Mouse (Mus musculus) brain, adult 2 months (tissue): Measurements from ENCODE around the gene 4930505A04Rik.
A peak's percentile ranks its signal among the peaks of the same experiment; 100 is the strongest.
"Not testable (repeated sequence)": the region's sequence is repeated elsewhere in the genome, so short reads cannot be mapped to it uniquely, and the experiment has no call there.

Experiments used
- DNase-seq: peaks from one replicate; pipeline ENCODE4 v3.0.0; 2011; ENCODE audit warnings: low read depth, low spot score

4930505A04Rik gene

DNA sequence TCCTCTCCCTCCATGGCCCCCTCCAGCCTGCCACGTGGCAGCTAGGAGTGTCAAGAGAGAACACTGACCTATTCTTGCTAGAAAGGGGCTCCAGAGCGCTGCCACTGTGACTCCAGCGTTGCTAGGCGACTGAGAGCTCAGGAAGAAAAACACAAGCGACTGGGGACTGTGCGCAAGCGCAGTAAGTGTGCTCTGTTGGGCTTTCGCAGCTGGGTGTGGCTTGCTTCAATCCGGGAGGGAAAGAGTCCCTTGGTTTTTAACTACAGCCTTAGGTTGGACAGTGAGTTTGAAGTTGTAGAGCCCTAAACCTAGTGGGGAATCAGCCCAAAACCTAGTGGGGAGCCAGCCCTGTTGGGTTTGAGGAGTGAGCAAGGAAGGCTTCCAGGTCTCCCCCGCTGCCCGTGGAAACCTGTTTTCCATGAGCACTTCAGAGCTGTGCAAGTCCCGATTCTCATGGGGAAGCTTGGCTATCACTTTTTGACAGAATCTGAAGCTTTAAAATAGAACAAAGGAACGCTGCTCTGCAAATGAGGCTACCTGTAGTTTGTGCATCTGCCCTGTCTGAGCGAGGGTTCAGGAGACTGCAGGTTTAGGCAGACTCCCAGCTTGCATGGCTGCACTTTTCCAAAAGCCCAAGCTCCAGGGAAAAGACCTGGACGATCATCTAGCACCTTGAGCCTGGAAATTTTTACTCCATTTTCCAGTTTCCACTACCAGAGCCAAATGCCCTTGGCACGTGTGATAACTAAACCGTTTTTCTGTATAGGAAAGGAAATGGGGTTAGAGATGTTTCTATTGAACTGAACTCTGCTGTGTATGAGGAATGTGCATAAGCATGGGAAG, at the start of gene 4930505A04Rik:
Gene 4930505A04Rik, minus strand, starts transcription at position 77 of the 843 bp plus-strand sequence.
- DNase-seq: peak; percentile 98

DNA sequence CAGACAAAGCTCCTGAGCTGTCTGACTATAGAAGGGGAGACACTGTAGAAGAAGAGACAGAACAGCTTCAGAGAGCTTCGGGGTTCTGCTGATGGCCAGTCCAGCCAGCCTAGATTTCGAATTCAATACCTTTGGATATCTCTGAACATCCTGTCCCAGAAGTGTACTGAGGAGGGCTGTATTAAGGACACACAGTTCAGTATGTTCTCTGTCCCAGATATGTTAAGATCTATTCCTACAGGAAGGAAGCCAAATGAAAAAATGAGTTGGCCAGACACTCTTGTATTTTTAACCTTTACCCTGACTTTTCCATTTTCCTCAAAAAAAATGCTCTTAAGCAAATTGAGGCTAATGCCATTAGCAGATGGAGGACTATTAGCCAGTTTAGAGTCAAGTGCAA, 45.5 kb upstream of the 4930505A04Rik start:
- DNase-seq: no peak

DNA sequence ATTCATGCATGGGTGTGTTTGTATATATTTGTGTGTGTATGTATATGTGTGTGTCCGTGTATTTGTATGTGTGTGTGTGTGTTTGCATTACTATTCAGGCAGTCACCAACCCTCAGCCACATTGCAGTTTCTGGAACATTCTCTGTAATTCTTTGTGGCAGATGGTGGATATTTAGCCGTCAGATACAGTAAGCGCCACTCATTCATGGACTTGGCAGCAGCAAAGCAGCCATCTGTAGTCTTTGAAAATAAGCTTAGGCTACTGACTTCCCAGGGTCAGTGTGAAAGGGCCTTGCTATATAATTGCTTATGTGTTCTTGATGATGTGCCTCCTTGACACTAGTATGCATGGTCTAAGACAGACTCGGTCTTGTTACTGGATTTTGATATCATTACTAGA, 36.6 kb upstream of the 4930505A04Rik start:
- DNase-seq: peak; percentile 96

DNA sequence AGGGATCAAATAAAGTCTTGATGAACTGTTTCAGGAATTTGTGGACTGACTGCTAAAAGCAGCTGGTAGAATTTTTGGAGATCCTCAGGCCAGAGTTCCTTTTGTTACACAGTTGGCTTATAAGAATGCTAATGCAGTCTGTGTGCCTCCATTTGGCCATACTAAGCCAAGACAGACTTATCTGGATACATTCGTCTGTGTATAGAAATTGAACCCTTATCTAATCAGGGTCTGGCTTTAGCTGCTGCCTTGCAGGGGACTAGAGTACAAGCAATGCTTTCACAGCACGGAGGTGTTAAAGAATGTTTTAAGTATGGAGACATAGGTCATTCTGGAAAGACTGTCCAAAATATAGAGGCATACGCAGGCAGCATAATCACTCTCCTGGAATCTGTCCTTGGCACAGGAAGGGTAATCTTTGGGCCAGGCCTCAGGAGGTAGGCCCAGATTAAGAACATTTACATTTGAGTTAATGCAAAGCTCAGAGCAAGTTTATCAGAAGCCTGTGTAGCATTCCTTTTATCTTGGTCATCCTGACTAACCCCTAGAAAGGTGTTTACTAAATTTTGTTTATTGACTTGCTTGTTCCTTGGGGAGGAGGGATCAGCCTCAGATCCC, 27.2 kb upstream of the 4930505A04Rik start:
- no peak for DNase-seq

DNA sequence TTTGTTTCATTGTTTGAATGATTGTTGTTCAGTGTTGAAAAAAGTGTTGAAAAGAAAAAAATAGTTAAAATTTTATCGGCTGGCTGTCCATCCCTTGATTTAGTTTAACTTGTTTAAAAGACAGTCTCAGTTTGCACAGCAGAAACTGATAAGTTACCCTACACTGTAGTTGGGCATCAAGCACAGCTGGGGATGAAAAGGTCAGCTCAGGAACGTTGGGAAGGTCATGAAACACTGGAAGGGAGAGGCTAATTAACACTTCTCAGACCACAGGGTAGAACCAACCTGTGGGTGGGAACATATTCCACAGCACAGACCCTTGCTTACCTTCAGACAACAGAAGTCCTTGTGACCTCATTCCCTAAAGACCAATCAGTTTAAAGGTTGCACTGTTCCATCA, 25.5 kb upstream of the 4930505A04Rik start:
- no peak for DNase-seq

DNA sequence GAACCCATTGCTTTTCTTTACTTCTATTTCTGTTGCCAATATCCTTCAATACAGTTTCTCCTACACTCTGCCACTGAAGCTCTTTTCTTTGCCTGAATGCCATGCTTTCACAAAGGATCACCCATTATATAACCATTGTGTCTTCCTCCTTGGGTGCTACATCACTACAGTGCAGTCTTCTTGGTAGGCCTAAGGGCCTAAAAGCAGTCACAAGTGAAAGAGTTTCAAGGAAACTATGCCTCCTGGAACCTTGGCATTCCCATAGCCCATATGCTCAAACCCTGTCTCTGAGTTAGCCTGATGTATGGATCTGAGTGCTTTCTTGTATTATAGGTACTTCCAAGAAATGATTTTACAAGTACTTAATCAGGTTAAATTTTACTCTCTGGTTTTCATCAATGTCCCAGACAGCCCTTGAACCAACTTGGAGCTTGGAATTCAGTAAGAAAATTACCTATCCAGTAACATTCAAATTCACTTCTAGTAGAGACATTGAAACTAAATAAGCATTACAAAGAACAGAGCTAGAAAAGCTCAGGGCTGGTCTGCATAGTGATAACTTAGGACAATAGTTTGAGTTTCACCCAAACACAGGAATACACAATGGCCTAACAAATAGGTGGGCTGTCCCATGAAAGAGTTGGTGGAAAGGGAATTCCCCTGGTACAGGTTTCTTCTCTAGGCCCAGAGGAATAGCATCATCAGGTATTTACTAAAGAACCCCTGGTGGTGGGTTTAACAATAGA, 20.1 kb upstream of the 4930505A04Rik start:
- no peak for DNase-seq

DNA sequence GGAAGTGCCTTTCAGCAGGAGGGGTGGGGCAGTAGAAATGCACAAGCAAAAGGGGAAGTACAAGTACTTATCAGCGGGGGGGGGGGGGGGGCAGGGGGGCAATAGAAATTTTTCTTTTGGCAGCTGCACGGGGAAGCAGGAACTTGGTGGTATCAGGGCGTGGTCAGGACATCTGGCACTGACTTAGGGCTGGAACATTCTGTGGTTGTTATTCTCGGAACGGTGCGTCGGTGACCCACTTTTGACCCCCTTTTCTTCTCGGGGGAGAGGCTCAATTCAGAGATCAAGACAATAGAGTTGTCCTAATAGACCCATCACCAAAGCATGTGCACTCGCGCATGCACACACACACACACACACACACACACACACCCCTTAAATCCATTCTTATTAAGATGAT, 16.6 kb upstream of the 4930505A04Rik start:
- no peak for DNase-seq

DNA sequence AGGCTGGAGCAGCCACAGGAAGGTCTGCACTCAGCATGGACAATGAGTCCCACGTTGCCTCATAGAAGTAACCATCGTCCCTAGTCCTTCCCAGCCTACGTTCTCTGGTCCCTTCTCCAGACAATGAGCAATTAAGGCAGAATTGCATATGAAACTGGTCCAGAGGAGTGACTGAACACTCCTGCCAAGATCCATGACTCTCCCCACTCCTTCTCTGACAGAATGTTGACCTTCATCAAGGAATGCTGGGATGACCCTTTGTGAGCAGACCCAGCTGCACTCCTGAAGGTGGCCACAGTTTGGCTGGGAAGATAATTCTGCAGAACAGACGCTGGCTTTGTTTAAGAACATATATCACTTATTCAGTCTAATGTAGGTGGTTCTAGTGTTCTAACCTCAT, 11.7 kb upstream of the 4930505A04Rik start:
- no peak for DNase-seq

DNA sequence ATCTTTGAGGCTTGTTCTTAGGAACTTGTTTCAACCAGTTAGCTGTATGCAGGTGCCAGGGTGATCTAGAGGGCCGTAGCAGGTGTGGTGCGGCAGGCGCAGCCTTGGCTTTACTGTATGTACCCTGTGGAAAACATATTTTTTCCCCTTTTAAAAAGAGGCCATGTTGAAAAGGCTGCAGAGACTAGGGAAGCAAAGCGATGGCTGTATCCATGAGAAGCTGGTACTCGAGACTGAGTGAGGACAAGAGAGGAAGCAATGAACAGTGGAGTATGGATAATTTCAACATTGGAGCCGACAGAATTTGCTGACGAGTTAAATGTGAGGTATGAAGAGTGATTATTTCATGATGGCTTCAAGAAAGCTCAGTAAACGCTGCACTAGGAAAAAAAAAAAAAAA, 440 bp downstream of the 4930505A04Rik start:
- DNase-seq: no peak

DNA sequence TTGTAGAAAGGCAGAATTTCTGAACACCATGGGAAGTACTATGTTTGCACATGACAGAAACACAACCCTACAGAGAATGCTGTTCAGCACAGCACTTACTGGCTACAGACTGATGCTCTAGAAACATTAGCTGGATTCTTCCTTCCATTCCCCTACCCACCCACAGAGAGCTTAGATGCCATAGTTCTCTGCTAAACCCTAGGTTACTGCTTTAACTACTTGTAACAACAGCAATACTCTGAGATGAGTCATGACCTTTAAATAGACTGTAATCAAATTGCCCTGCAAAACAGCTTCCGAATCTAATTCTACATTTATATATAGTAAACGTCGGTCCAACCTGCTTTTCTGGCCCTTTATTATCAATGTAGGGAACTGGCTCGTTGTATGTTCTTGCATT, 17.3 kb downstream of the 4930505A04Rik start:
- peak; percentile 55 for DNase-seq

DNA sequence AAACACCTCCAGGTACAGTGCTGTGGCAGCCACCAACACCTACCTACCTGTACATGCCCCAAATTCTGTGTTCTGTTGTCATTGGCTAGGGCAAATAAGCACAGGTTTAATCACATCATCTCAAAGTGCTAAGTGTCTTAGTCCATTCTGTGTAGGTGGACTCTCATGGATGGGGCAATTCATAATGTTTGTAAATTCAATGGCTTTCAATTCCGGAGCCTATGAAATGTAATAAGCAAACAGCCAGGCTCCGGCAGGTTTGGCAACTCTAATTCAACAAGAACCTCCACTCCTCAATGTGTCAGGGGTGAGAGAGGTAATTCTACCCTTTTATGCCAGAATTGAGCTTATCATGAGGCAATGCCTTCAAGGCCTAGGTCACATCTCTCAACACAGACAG, 23.5 kb downstream of the 4930505A04Rik start:
- DNase-seq: no peak

DNA sequence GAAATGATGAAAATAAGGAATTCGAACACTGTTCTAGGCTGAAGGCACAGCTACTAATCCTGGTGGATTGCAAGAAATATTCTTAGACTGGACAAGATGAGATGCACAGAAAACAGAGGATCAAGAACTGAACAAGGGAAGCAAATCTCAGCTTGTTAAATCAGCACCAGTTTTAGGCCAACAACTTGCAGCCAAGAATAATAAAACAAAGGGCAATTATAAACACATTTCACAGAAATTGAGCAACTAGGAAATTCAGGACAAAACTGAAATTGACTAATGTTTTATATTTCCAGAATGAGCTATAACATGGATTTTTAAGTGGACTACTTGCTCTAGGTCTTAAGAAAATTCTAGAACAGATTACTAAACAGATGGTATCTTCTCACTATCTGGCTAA, 24.1 kb downstream of the 4930505A04Rik start:
- peak; percentile 24 for DNase-seq

DNA sequence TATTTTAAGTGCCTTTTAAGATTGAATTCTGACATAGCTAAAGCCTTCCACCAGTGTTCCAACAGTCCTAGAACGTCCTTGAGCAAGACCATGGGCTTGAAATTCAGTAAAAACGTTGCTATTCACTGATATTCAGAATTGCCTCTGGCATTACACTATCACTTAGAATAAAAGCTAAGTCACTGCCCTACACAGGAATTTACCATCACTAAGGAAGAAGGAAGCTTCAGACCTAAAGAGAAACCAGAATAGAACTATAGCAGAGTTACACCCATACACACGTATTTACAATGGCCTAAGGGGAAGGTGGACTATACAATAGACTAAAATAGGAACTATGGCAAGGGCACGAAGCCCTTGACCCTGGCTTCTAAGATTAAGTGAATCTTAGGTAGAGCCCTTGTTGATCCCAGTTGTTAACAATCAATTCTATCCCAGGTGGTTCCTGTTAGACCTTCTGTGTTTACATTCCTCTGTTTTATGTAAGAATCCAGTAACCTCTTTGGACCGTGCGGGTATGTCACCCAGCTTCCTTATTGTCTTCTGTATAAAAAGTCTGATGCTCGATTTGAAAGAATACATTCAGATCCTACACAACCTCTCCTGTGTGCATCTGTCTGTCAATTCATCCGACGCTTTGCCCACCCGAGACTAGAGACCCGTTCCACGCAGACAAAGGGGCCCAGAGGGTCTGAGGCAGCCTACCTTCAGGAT, 27.3 kb downstream of the 4930505A04Rik start:
- not testable (repeated sequence) for DNase-seq

DNA sequence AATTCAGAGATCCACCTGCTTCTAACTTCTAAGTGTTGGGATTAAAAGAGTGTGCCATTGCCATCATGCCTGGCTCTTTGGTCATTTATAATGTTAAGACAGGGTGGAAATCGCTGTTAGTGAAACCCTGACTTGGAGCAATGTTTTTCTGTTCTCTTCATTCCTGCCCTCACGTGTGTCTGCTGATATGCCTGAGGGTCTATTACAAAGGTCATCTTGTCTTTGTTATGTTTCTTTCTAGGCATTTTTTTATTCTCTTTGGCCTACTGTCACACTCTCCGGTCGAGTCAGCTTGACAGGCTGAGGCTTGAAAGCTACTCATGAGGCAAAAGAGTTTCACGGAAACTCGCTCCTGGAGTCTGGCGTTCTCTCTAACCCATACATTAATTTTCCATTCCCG, 27.9 kb downstream of the 4930505A04Rik start:
- no peak for DNase-seq

DNA sequence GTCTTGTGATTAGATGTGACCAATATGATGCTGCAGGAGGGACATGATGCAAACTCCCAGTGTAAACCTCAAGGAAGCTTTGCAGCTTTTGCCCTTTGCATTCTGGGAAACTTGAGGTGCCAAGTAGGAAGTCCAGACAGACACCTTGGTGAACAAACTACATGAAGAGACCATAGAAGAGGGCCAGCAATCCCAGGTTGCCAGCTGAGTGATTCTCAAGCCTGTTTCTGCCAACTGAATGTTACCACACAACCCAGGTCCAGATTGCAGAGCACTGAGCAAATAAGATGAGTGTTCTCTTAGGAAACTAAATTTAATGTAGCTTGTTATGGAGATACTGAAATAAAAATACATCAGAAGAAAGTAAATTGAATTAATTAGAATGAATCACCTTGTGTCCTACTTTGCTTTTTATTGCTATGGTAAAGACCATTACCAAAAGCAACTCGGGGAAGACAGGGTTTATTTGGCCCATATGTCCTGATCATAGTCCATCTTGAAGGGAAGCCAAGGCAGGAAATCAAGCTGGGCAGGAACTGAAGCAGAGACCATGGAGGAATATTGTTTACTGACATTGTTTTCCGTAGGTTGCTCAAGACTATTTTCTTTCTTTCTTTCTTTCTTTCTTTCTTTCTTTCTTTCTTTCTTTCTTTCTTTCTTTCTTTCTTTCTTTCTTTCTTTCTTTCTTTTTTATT, 38.2 kb downstream of the 4930505A04Rik start:
- peak; percentile 89 for DNase-seq

DNA sequence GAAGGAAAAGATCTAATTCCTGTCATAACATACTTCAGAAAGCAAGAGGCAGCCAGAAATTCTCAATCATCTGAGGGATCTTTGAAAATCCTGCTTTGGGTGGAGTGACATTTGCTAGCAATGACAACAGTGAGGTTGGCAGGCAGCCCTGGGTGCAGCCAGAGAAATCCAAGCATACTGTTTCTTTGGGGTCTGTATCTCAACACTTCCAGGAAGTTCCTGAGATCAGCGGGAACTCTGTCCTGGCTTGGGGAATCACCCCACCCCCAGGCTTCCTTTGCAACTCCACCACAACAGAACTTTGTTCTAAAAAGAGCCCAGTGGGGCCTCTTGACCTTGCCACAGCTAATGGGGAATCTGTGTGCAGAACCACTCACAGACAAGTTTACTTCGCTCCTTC, 66.0 kb downstream of the 4930505A04Rik start:
- peak; percentile 19 for DNase-seq

DNA sequence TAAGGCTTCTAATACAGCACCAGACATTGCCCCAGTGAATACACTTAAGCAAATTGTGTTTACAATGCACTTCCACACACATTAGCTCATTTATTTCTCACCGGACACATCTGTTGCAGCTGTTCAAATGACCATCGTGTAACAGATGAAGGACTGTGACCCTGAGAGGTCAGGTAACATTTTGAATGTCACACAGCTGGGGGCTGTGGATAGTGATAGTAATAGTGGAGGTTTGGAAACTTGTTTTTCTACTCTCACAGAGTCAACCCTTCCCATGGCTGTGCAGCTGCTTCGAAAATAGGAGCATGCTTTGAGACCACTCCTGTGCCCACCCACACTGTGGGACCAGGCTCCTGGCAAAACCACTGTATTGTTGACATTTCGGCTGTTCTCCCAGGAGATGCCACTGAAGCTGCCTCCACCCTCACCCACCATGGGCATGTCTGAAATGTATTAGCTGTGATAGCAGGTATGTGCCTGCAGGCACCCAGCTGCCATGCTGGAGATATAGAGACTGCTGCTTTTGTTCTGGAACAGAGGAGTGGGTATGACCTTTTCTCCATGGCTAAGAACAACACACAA, 66.9 kb downstream of the 4930505A04Rik start:
- no peak for DNase-seq

DNA sequence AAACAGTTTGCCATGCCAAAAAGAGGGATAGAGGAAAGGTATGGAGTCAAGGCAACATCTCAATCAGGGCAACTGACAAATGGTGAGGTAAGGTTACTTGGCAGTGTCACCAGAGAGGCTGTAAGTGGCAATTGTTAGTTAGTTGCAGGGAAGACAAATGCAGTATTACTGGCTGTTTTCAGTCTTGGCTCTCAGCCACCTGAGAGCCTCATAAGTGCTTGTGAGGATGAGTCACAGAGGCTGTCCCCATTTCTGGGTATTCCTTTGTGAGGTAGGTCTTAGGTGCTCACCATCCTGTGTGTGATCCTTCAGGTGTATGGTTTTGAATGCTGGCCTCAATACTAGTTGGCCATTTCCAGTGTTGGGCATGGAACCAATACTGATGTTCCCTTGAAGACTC, 77.3 kb downstream of the 4930505A04Rik start:
- DNase-seq: peak; percentile 65

DNA sequence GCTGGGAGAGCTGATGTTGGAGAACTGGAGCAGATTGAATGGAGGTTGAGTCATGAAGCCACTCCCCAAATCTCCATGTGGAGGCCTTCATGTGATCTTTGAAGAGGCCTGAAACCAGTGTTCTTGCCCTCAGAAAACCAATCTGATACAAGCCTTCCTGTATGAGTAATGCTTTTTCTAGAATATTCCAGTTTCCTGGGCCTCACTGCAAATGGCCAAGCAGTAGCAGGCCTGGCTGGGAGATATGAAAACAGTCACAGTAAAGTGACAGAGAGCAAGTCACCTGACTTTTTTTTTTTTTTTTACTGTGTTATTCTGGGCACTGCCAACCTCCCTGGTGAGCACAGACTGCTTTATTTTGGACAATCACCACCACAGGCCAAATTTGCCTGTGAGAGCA, 88.6 kb downstream of the 4930505A04Rik start:
- peak; percentile 90 for DNase-seq
